Mouse (Mus musculus) bone marrow macrophage, adult 2 months (primary cell): Measurements from ENCODE around the gene Prpsap1. TPM values are rescaled to one million over a fixed set of nuclear protein-coding genes. Genes with fewer than 3 reads are reported as not detected.

Experiments
- H3K27ac ChIP-seq: 2 replicates; pipeline ENCODE4 v1.5.1; 2012; ENCODE audit warnings: low read depth, low read length; ENCODE audit not compliant: insufficient read depth
- H3K4me1 ChIP-seq: 2 replicates; pipeline ENCODE4 v1.6.1; 2012; ENCODE audit warnings: low read length; ENCODE audit not compliant: control insufficient read depth, insufficient read depth
- H3K4me3 ChIP-seq: 2 replicates; pipeline ENCODE4 v1.5.1; 2012; ENCODE audit warnings: mild to moderate bottlenecking, low read length, moderate library complexity; ENCODE audit not compliant: insufficient read depth
- CTCF ChIP-seq: IDR thresholded peaks from 2 replicates; pipeline ENCODE4 v1.5.1; 2012; ENCODE audit warnings: low read depth, mild to moderate bottlenecking, low read length, moderate library complexity
- POLR2A ChIP-seq: IDR thresholded peaks from 2 replicates; pipeline ENCODE4 v1.6.1; 2012; ENCODE audit warnings: mild to moderate bottlenecking, low read depth, low read length, borderline replicate concordance
- polyA plus RNA-seq: library from polyadenylated mRNA; stranded (reverse); fragments of >200 nt; gene quantifications from 2 replicates; pipeline ENCODE4 v1.2.4, GENCODE M21; 2012; ENCODE audit not compliant: missing spikeins, insufficient read depth, insufficient read length

Gene Prpsap1
- polyA plus RNA-seq, 1 experiment, result 54.5 TPM

- TF ChIP-seq CTCF (0 out of 2 replicates have a peak, but pooled peaks have one; percentile 3), POLR2A (peak; percentile 23; the same call in 1 of the 2 replicates)
- Histone ChIP-seq H3K4me1 (peaks cover 22% of the 10 kb centered on the region), H3K27ac (peak overlapping the region; percentile 86), H3K4me3 (peak overlapping the region; percentile 38)
Measured at GRCm38 (mm10) chr11:116436725-116437331, 57.2 kb downstream of the Prpsap1 start.

- peak overlapping the region; percentile 86 for H3K27ac ChIP-seq
- peak overlapping the region; percentile 93 for H3K4me3 ChIP-seq
- TF ChIP-seq POLR2A (no peak), CTCF (no peak)
- H3K4me1 ChIP-seq, result peaks cover 22% of the 10 kb centered on the region
Measured at GRCm38 (mm10) chr11:116435992-116436724, 57.8 kb downstream of the Prpsap1 start.

- H3K4me1 ChIP-seq, result peaks cover 23% of the 10 kb centered on the region
Measured at GRCm38 (mm10) chr11:116434967-116435752, 58.8 kb downstream of the Prpsap1 start.

GRCm38 (mm10) chr11:116434287-116434966, 59.6 kb downstream of the Prpsap1 start:
- peak overlapping the region; percentile 93 for H3K4me3 ChIP-seq
- H3K4me1 ChIP-seq, result peaks cover 29% of the 10 kb centered on the region
- H3K27ac ChIP-seq, result peak overlapping the region; percentile 86
- TF ChIP-seq CTCF, result no peak
- TF ChIP-seq POLR2A, result no peak

More at GRCm38 (mm10) chr11:116434967-116435752, 58.8 kb downstream of the Prpsap1 start:
- H3K27ac ChIP-seq, result peak overlapping the region; percentile 86
- TF ChIP-seq POLR2A (no peak), CTCF (no peak)
- peak overlapping the region; percentile 93 for H3K4me3 ChIP-seq

- H3K4me1 ChIP-seq, result peaks cover 37% of the 10 kb centered on the region
- no peak for TF ChIP-seq CTCF
- no peak for TF ChIP-seq POLR2A
- H3K4me3 ChIP-seq, result peak within 1 kb of the TSS; percentile 93
- H3K27ac ChIP-seq, result peak within 1 kb of the TSS; percentile 86
Measured at GRCm38 (mm10) chr11:116433356-116434286, 60.4 kb downstream of the Prpsap1 start, which contains the start of gene Ubald2. Ubald2 (plus strand) TSS chr11:116434094.

GRCm38 (mm10) chr11:116432593-116433355, 61.2 kb downstream of the Prpsap1 start:
- peak overlapping the region; percentile 43 for H3K4me3 ChIP-seq
- peak overlapping the region; percentile 69 for H3K27ac ChIP-seq
- H3K4me1 ChIP-seq, result peaks cover 39% of the 10 kb centered on the region
- TF ChIP-seq POLR2A (no peak), CTCF (no peak)

GRCm38 (mm10) chr11:116432127-116432526, 61.9 kb downstream of the Prpsap1 start:
- no peak for TF ChIP-seq POLR2A
- no peak for TF ChIP-seq CTCF
- peaks cover 39% of the 10 kb centered on the region for H3K4me1 ChIP-seq
- H3K4me3 ChIP-seq, result no peak overlapping the region
- H3K27ac ChIP-seq, result no peak overlapping the region

GRCm38 (mm10) chr11:116431428-116432077, 62.4 kb downstream of the Prpsap1 start:
- Histone ChIP-seq H3K27ac (no peak overlapping the region), H3K4me1 (peaks cover 42% of the 10 kb centered on the region), H3K4me3 (no peak overlapping the region)
- TF ChIP-seq POLR2A (no peak), CTCF (no peak)
